Mouse (Mus musculus) testis, adult 2 months (tissue): ENCODE results near the gene Fam120a.

Experiments
- CTCF ChIP-seq: fragments of 200-500 bp; IDR thresholded peaks from 2 replicates; pipeline ENCODE4 v1.5.1; 2012; ENCODE audit warnings: low read depth, mild to moderate bottlenecking, inconsistent platforms, low read length, moderate library complexity; ENCODE audit not compliant: control insufficient read depth, insufficient read depth, insufficient replicate concordance
- POLR2A ChIP-seq: fragments of 200-500 bp; IDR thresholded peaks from 2 replicates; pipeline ENCODE4 v1.6.1; 2012; ENCODE audit warnings: low read depth, mild to moderate bottlenecking, inconsistent platforms, low read length, moderate library complexity; ENCODE audit not compliant: control insufficient read depth

DNA sequence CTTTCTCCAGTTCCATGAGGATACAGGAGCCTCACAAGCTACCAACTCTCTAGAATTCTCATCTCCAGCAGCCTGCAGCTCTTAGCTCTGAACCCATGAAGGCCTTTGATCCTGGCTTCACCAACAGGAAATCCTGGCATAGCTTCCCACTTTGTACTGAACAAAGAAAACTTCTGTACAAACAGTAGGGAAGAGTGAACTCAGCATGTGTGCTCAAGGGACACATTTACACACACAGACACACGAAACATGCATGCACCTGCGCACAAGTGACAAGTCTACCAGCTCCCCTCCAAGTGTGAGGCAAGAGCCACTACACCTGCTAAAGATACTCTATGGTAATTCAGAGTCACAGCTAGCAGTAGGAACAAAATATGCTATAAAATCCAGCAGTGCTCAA lies 45.1 kb downstream of the Fam120a start:
- TF ChIP-seq CTCF (no peak), POLR2A (no peak)
